8 mouse cellular contexts compared by ENCODE assay signal in the genomic region with DNA sequence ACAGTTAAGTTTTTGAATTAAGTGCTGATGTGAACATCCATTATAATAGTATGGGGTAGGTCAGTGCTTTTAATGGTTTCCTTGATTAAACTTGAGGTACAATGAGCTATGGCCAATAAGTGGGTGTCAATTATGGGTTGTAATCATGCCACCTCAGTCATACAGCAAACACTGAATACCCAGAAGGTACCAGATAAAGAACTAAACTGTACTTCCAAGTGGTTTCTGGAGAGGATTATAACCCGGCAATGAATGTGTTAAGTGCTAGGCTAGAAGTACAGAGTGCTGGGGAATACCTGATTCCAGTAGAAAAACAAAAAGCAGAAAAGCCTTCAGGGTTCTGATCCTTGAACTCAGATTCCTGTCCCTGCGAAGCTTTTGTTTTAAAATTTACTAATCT. TPM values are rescaled to one million over a fixed set of nuclear protein-coding genes. Genes with fewer than 3 reads are reported as not detected.
DNase-seq lines count a peak whose midpoint lies in the region; ATAC-seq and TF ChIP-seq lines count a peak whose summit lies in the region.

No protein-coding gene starts in this region.

- no peaks in the 10 kb centered on the region for H3K9me3 ChIP-seq in limb, embryonic 15.5 days
- H3K9me3 ChIP-seq in stomach, postnatal 0 days (ENCODE audit: control insufficient read depth, low read length), result no peaks in the 10 kb centered on the region

- peaks cover 27% of the 10 kb centered on the region; the same call in 1 of the 2 replicates for H3K4me1 ChIP-seq in limb, embryonic 15.5 days
- peaks cover 5% of the 10 kb centered on the region; the same call in 1 of the 2 replicates for H3K4me1 ChIP-seq in stomach, postnatal 0 days (replicated peaks; ENCODE audit: control insufficient read depth, insufficient read depth)

- WGBS in limb, embryonic 15.5 days, result 4% methylated on average over 2 of the region's 2 CpGs
- WGBS in stomach, postnatal 0 days, result 0% methylated on average over 2 of the region's 2 CpGs

- peak; percentile 9 for DNase-seq in embryo, embryonic 10 days (ENCODE audit: low spot score)
- no peak for DNase-seq in embryo, embryonic 9.5 days (ENCODE audit: extremely low spot score)
- peak; percentile 10 for DNase-seq in retina, embryonic 14.5 days (ENCODE audit: low spot score)
- no peak for DNase-seq in retina, postnatal 1 day
- DNase-seq in stomach, postnatal 0 days (ENCODE audit: low spot score), result no peak
- no peak for DNase-seq in gastrocnemius, adult 18-20 months (ENCODE audit: low spot score)
- DNase-seq in layer of hippocampus, adult 8-10 months (ENCODE audit: low spot score in 2 of 2), result no peak

- no peak for TF ChIP-seq CTCF in stomach, postnatal 0 days (IDR thresholded peaks at IDR 0.05; ENCODE audit: low read depth)

- no peaks in the 10 kb centered on the region for H3K27me3 ChIP-seq in limb, embryonic 15.5 days
- no peaks in the 10 kb centered on the region for H3K27me3 ChIP-seq in stomach, postnatal 0 days (ENCODE audit: control insufficient read depth, insufficient read depth, low read length)

- H3K4me2 ChIP-seq in limb, embryonic 15.5 days, result peak overlapping the region; percentile 71
- H3K4me2 ChIP-seq in stomach, postnatal 0 days (replicated peaks; ENCODE audit: low read depth), result peak overlapping the region; percentile 86

- H3K4me3 ChIP-seq in limb, embryonic 15.5 days, result peak overlapping the region; percentile 77
- peak overlapping the region; percentile 90 for H3K4me3 ChIP-seq in stomach, postnatal 0 days (ENCODE audit: low read depth, low read length)

- ATAC-seq in limb, embryonic 15.5 days (ENCODE audit: insufficient number of reproducible peaks, low FRiP score, low TSS enrichment, low read depth), result no peak
- ATAC-seq in stomach, postnatal 0 days (ENCODE audit: low FRiP score, low TSS enrichment), result no peak

- H3K36me3 ChIP-seq in limb, embryonic 15.5 days, result no peaks in the 10 kb centered on the region
- no peaks in the 10 kb centered on the region for H3K36me3 ChIP-seq in stomach, postnatal 0 days (ENCODE audit: control insufficient read depth, insufficient read depth, low read length)

- no peak for TF ChIP-seq EP300 in stomach, postnatal 0 days (optimal IDR thresholded peaks at IDR 0.05)

- peak overlapping the region; percentile 27; the same call in 1 of the 2 replicates for H3K9ac ChIP-seq in limb, embryonic 15.5 days
- peak overlapping the region; percentile 93 for H3K9ac ChIP-seq in stomach, postnatal 0 days (ENCODE audit: low read length)

- H3K27ac ChIP-seq in limb, embryonic 15.5 days, result no peak overlapping the region
- no peak overlapping the region for H3K27ac ChIP-seq in stomach, postnatal 0 days (replicated peaks)

RNA-seq across cellular contexts. Expression of gene Togaram1, which starts 2.5 kb away (rescaled TPM):
- polyA plus RNA-seq in limb, embryonic 15.5 days (2015; fragmentation: Nextera tagmentation; extraction: Ambion mirVana), result 21.3 and 22.3 TPM in 2 replicates
- 11.3 and 11.4 TPM in 2 replicates for polyA plus RNA-seq in stomach, postnatal 0 days (2015; fragmentation: Nextera tagmentation; extraction: Ambion mirVana)
- 1 to 10 TPM; 6.9 to 8.2 TPM for total RNA-seq in gastrocnemius, adult 18-20 months (2021)
- total RNA-seq in layer of hippocampus, adult 8-10 months (2022), result 10 to 100 TPM; 45.9 to 58.8 (median 52.1) TPM

RNA-seq across cellular contexts. Expression of gene Klhl28, which starts 2.7 kb away (rescaled TPM):
- 15.3 and 16.4 TPM in 2 replicates for polyA plus RNA-seq in limb, embryonic 15.5 days (2015; fragmentation: Nextera tagmentation; extraction: Ambion mirVana)
- 7.6 and 8.1 TPM in 2 replicates for polyA plus RNA-seq in stomach, postnatal 0 days (2015; fragmentation: Nextera tagmentation; extraction: Ambion mirVana)
- 1 to 10 TPM; 9.0 TPM for total RNA-seq in gastrocnemius, adult 18-20 months (2021)
- total RNA-seq in layer of hippocampus, adult 8-10 months (2022), result 10 to 100 TPM; 20.0 to 24.8 (median 22.9) TPM

RNA-seq across cellular contexts. Expression of gene Gm527, which starts 50.4 kb away (rescaled TPM):
- 2.0 and 3.1 TPM in 2 replicates for polyA plus RNA-seq in limb, embryonic 15.5 days (2015; fragmentation: Nextera tagmentation; extraction: Ambion mirVana)
- 2.0 and 2.1 TPM in 2 replicates for polyA plus RNA-seq in stomach, postnatal 0 days (2015; fragmentation: Nextera tagmentation; extraction: Ambion mirVana)
- 1 to 10 TPM; 2.4 to 3.5 TPM for total RNA-seq in gastrocnemius, adult 18-20 months (2021)
- 10 to 100 TPM in 3 of 4 experiments, 1 to 10 TPM in 1; 9.4 to 19.4 (median 13.2) TPM for total RNA-seq in layer of hippocampus, adult 8-10 months (2022)

Comparison
In these comparisons a context has a peak if more than half of its experiments do, and no peak if none do; other contexts are left out.
1. DNase-seq: peak in embryo, embryonic 10 days (single experiment) and retina, embryonic 14.5 days (single experiment); none in embryo, embryonic 9.5 days (single experiment), retina, postnatal 1 day (single experiment), stomach, postnatal 0 days (single experiment), gastrocnemius, adult 18-20 months (single experiment) and layer of hippocampus, adult 8-10 months (0 of 2).
2. RNA of gene Togaram1, which starts 2.5 kb away (total RNA-seq): 45.9 to 58.8 TPM in layer of hippocampus, adult 8-10 months; 6.9 to 8.2 TPM in gastrocnemius, adult 18-20 months; every median in the first group is over 4 times any median in the second.